Mouse (Mus musculus): Measurements from ENCODE around the gene Gm29644. TPM values are rescaled to one million over a fixed set of nuclear protein-coding genes. Genes with fewer than 3 reads are reported as not detected.
"Not testable (repeated sequence)": the region's sequence is repeated elsewhere in the genome, so short reads cannot be mapped to it uniquely, and the experiment has no call there.

Gm29644 gene
- total RNA-seq (2021): not detected
- long read RNA-seq, experiment 1: 0 reads
- long read RNA-seq, experiment 2: 0 reads

- DNase-seq; intact Hi-C loops (cut with DNase I): not testable (repeated sequence)
Observed at GRCm38 (mm10) chrY:70303187-70303586, at the start of gene Gm29644, which contains the start of gene Gm29423. Gene Gm29644, minus strand, starts transcription at chrY:70303343. Gene Gm29423, minus strand, starts transcription at chrY:70303287.

DNA sequence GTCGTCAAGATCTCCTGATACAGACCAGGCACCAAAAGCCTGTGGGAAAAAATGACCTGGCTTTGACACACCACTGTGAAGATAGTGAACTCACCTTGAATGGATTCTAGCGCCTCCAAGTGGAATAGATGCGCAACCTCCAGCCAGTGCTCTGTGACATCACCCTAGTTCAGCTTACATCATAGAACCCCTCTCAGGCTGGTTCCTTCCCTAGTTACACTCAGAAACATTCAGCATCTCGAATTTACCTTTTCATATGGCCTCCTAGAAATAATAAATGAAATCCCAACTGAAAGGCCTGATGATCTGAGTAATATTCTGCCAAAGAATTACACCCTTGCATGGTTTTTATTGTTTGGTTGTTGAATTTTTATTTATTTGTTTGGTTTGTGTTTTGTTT is 29.6 kb downstream of the Gm29644 start, which contains the start of gene Gm21118:
Gene Gm21118, minus strand, starts transcription at position 101 of the 400 bp plus-strand sequence.
- DNase-seq; intact Hi-C loops (cut with DNase I): not testable (repeated sequence)

Other genes starting within 250 kb of the Gm29644 start
- not detected for gene Gm21118, start 29.7 kb downstream of the Gm29644 start, total RNA-seq (2021)
- gene Gm29423, start 56 bp downstream of the Gm29644 start, total RNA-seq (2021): not detected
- not detected for gene Gm20888, start 138.5 kb upstream of the Gm29644 start, total RNA-seq (2021)

Data from heart, postnatal 14 days (tissue).